Mouse (Mus musculus): ENCODE data around the gene Mid1. TPM values are rescaled to one million over a fixed set of nuclear protein-coding genes. Genes with fewer than 3 reads are reported as not detected.
"Not testable (repeated sequence)": the region's sequence is repeated elsewhere in the genome, so short reads cannot be mapped to it uniquely, and the experiment has no call there.

Gene Mid1
- polyA plus RNA-seq, 1 experiment from 2014 or later, result 6.7 TPM

- not testable (repeated sequence) for H3K4me2 ChIP-seq, H3K4me3 ChIP-seq, H3K4me1 ChIP-seq, H3K9me3 ChIP-seq, H3K9ac ChIP-seq, H3K27me3 ChIP-seq, H3K27ac ChIP-seq
- peak; percentile 12; the same call in 1 of the 2 replicates for ATAC-seq (ENCODE audit: borderline replicate concordance, extremely low read depth, low FRiP score, low TSS enrichment)
- peaks cover 35% of the 10 kb centered on the region for H3K36me3 ChIP-seq
- 54% methylated on average over 6 of the region's 6 CpGs for WGBS
These were observed 290.0 kb downstream of the Mid1 start for GRCm38 (mm10) chrX:169974974-169975373.

- WGBS, result 62% methylated on average over 3 of the region's 3 CpGs
- not testable (repeated sequence) for H3K4me2 ChIP-seq, H3K27me3 ChIP-seq, H3K4me1 ChIP-seq, H3K4me3 ChIP-seq, H3K27ac ChIP-seq, H3K9ac ChIP-seq, H3K9me3 ChIP-seq
- H3K36me3 ChIP-seq, result peaks cover 35% of the 10 kb centered on the region
- ATAC-seq (ENCODE audit: borderline replicate concordance, extremely low read depth, low FRiP score, low TSS enrichment), result peak; percentile 5; the same call in 1 of the 2 replicates
These were observed 290.7 kb downstream of the Mid1 start for GRCm38 (mm10) chrX:169975681-169976131.

GRCm38 (mm10) chrX:169976340-169976739 is 291.3 kb downstream of the Mid1 start:
- not testable (repeated sequence) for H3K4me2 ChIP-seq

GRCm38 (mm10) chrX:169977856-169978435 is 292.9 kb downstream of the Mid1 start:
- H3K4me2 ChIP-seq; H3K4me3 ChIP-seq; ATAC-seq (ENCODE audit: borderline replicate concordance, extremely low read depth, low FRiP score, low TSS enrichment); H3K4me1 ChIP-seq; H3K27me3 ChIP-seq; H3K27ac ChIP-seq; H3K9ac ChIP-seq: not testable (repeated sequence)
- H3K36me3 ChIP-seq, result peaks cover 40% of the 10 kb centered on the region
- H3K9me3 ChIP-seq, result peaks cover 10% of the 10 kb centered on the region; the same call in 1 of the 2 replicates
- 85% methylated on average over 7 of the region's 7 CpGs for whole genome bisulfite sequencing

More at GRCm38 (mm10) chrX:169976340-169976739, 291.3 kb downstream of the Mid1 start:
- H3K36me3 ChIP-seq, result peaks cover 32% of the 10 kb centered on the region
- not testable (repeated sequence) for H3K4me1 ChIP-seq; H3K9ac ChIP-seq; H3K27ac ChIP-seq; H3K27me3 ChIP-seq; H3K4me3 ChIP-seq; H3K9me3 ChIP-seq; ATAC-seq (ENCODE audit: borderline replicate concordance, extremely low read depth, low FRiP score, low TSS enrichment)
- WGBS, result 57% methylated on average over 5 of the region's 5 CpGs

- ATAC-seq (ENCODE audit: borderline replicate concordance, extremely low read depth, low FRiP score, low TSS enrichment), result peak; percentile 8; the same call in 1 of the 2 replicates
- H3K9me3 ChIP-seq, result peaks cover 10% of the 10 kb centered on the region; the same call in 1 of the 2 replicates
- not testable (repeated sequence) for H3K4me3 ChIP-seq, H3K9ac ChIP-seq, H3K4me2 ChIP-seq, H3K4me1 ChIP-seq, H3K27me3 ChIP-seq
- peak overlapping the region; percentile 1; the same call in 1 of the 2 replicates for H3K27ac ChIP-seq
- H3K36me3 ChIP-seq, result peaks cover 48% of the 10 kb centered on the region
- WGBS, result 63% methylated on average over 29 of the region's 29 CpGs
These were observed 293.7 kb downstream of the Mid1 start for GRCm38 (mm10) chrX:169978436-169979381.

GRCm38 (mm10) chrX:169979461-169980202 is 294.6 kb downstream of the Mid1 start:
- not testable (repeated sequence) for H3K27ac ChIP-seq, H3K4me1 ChIP-seq
- H3K36me3 ChIP-seq, result peaks cover 56% of the 10 kb centered on the region

GRCm38 (mm10) chrX:169980203-169980556 is 295.2 kb downstream of the Mid1 start:
- peaks cover 14% of the 10 kb centered on the region; the same call in 1 of the 2 replicates for H3K9me3 ChIP-seq
- H3K27me3 ChIP-seq; H3K4me2 ChIP-seq; H3K4me3 ChIP-seq; H3K27ac ChIP-seq; ATAC-seq (ENCODE audit: borderline replicate concordance, extremely low read depth, low FRiP score, low TSS enrichment); H3K9ac ChIP-seq; H3K4me1 ChIP-seq: not testable (repeated sequence)
- 73% methylated on average over 6 of the region's 6 CpGs for WGBS
- H3K36me3 ChIP-seq, result peaks cover 56% of the 10 kb centered on the region

More at GRCm38 (mm10) chrX:169979461-169980202, 294.6 kb downstream of the Mid1 start:
- H3K4me2 ChIP-seq; H3K4me3 ChIP-seq; H3K27me3 ChIP-seq; H3K9ac ChIP-seq; ATAC-seq (ENCODE audit: borderline replicate concordance, extremely low read depth, low FRiP score, low TSS enrichment): not testable (repeated sequence)
- H3K9me3 ChIP-seq, result peaks cover 14% of the 10 kb centered on the region; the same call in 1 of the 2 replicates
- 82% methylated on average over 20 of the region's 20 CpGs for WGBS

- H3K27me3 ChIP-seq, result no peaks in the 10 kb centered on the region
- H3K36me3 ChIP-seq, result peaks cover 58% of the 10 kb centered on the region
- H3K27ac ChIP-seq, result no peak overlapping the region
- peaks cover 18% of the 10 kb centered on the region for H3K9me3 ChIP-seq
- no peak overlapping the region for H3K9ac ChIP-seq
- H3K4me3 ChIP-seq, result no peak overlapping the region
- WGBS, result 73% methylated on average over 12 of the region's 12 CpGs
- no peak for ATAC-seq (ENCODE audit: borderline replicate concordance, extremely low read depth, low FRiP score, low TSS enrichment)
- no peaks in the 10 kb centered on the region for H3K4me1 ChIP-seq
- no peak overlapping the region for H3K4me2 ChIP-seq
These were observed 295.9 kb downstream of the Mid1 start for GRCm38 (mm10) chrX:169980809-169981289.

GRCm38 (mm10) chrX:169981761-169982181 is 296.8 kb downstream of the Mid1 start:
- peaks cover 22% of the 10 kb centered on the region for H3K9me3 ChIP-seq

GRCm38 (mm10) chrX:169982606-169983400 is 297.8 kb downstream of the Mid1 start:
- not testable (repeated sequence) for H3K4me2 ChIP-seq; H3K9ac ChIP-seq; H3K27ac ChIP-seq; H3K4me1 ChIP-seq; H3K4me3 ChIP-seq; H3K27me3 ChIP-seq; ATAC-seq (ENCODE audit: borderline replicate concordance, extremely low read depth, low FRiP score, low TSS enrichment)
- 84% methylated on average over 23 of the region's 23 CpGs for WGBS
- Histone ChIP-seq H3K9me3 (peaks cover 26% of the 10 kb centered on the region), H3K36me3 (peaks cover 61% of the 10 kb centered on the region)

More at GRCm38 (mm10) chrX:169981761-169982181, 296.8 kb downstream of the Mid1 start:
- not testable (repeated sequence) for H3K27ac ChIP-seq; H3K4me3 ChIP-seq; H3K9ac ChIP-seq; ATAC-seq (ENCODE audit: borderline replicate concordance, extremely low read depth, low FRiP score, low TSS enrichment); H3K4me1 ChIP-seq; H3K27me3 ChIP-seq; H3K4me2 ChIP-seq
- H3K36me3 ChIP-seq, result peaks cover 62% of the 10 kb centered on the region
- 83% methylated on average over 19 of the region's 19 CpGs for WGBS

Measured in lung, embryonic 15.5 days (tissue).